Mouse (Mus musculus): ENCODE results near the gene Ltb. TPM values are rescaled to one million over a fixed set of nuclear protein-coding genes. Genes with fewer than 3 reads are reported as not detected.
A peak's percentile ranks its signal among the peaks of the same experiment; 100 is the strongest.
"Not testable (repeated sequence)": the region's sequence is repeated elsewhere in the genome, so short reads cannot be mapped to it uniquely, and the experiment has no call there.

Gene Ltb
- total and polyA plus RNA-seq, 3 experiments: 1.3 to 5.2 (median 1.3) TPM

- H3K27me3 ChIP-seq (ENCODE audit: control insufficient read depth, insufficient read depth, low read length): no peaks in the 10 kb centered on the region
- peak overlapping the region; percentile 55 for H3K27ac ChIP-seq
- peak in 1 of 2 experiments; percentile 16 for DNase-seq
- peaks cover 3% of the 10 kb centered on the region for H3K79me2 ChIP-seq (replicated peaks; ENCODE audit: control insufficient read depth, insufficient read depth, low read length)
- H3K36me3 ChIP-seq (ENCODE audit: control insufficient read depth, insufficient read depth, low read length): no peaks in the 10 kb centered on the region
- no peak overlapping the region for H3K9ac ChIP-seq (ENCODE audit: low read depth, low read length)
- peaks cover 5% of the 10 kb centered on the region; the same call in 1 of the 2 replicates for H3K4me1 ChIP-seq (ENCODE audit: control insufficient read depth, insufficient read depth, low read length)
- 75% methylated on average over 5 of the region's 5 CpGs for WGBS
- intact Hi-C loops (cut with DNase I): loop anchor here (1.0 to 10.0 kb wide), 3 partner anchors 37 to 378 kb away; partner anchors contain the start of genes Nelfe and Skiv2l
- no peak for TF ChIP-seq POLR2A (IDR thresholded peaks at IDR 0.05; ENCODE audit: insufficient read depth, low read depth, low read length)
- no peak for TF ChIP-seq CTCF (IDR thresholded peaks at IDR 0.05)
- no peak for TF ChIP-seq EP300 (IDR thresholded peaks at IDR 0.05; ENCODE audit: insufficient read depth, low read depth, low read length)
- no peak overlapping the region for H3K4me3 ChIP-seq
Observed at GRCm38 (mm10) chr17:35232659-35233058, 38.4 kb downstream of the Ltb start.

DNA sequence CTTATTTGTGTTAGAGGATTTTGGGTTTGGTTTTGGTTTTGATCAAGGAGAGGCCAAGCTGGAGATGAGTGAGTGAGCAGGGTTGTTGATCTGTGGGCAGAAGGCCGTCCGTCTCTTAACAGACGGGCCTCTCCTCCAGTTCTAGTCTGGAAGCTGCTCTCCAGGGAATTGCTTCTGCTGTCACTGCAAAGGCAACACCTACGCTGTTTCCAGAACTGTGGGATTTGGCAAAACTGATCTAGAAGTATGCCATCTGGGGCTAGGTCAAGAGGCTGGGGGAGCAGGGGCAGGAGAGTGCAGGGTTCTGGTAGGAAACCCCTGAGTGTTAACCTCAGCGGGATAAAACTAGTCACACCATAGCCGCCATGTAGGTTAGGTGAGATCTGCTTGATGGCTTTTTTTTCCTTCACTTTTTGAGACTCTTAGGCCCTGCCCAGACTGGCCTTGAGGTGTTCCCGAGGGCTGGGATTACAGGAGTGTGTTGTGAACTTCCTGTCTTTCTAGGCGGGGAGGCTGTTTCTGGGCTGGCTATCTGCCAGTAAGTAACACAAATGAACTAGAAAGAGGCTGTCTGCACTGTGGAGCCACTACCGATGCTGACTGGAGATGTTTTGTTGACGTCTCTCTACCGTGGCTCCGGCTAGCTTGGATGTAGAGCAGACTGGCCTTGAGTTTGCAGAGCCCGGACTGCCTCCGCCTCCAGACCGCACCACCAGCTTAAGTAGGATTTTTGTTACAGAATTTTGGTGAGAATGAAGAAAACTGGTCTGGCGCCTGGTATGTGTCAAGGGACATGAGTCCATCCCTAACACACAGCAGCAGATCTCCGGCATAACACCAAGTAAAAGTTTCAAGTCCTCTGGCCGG is 39.1 kb downstream of the Ltb start, which contains the start of gene Atp6v1g2:
Gene Atp6v1g2 (plus strand): TSS at position 547 of the 867 bp plus-strand sequence.
- TF ChIP-seq CTCF (IDR thresholded peaks at IDR 0.05): no peak
- TF ChIP-seq POLR2A (IDR thresholded peaks at IDR 0.05; ENCODE audit: insufficient read depth, low read depth, low read length): no peak
- TF ChIP-seq EP300 (IDR thresholded peaks at IDR 0.05; ENCODE audit: insufficient read depth, low read depth, low read length): no peak
- 28% methylated on average over 18 of the region's 18 CpGs for whole genome bisulfite sequencing
- Histone ChIP-seq H3K9ac (ENCODE audit: low read depth, low read length) (peak within 1 kb of the TSS; percentile 37), H3K36me3 (ENCODE audit: control insufficient read depth, insufficient read depth, low read length) (no peaks in the 10 kb centered on the region), H3K79me2 (replicated peaks; ENCODE audit: control insufficient read depth, insufficient read depth, low read length) (peaks cover 3% of the 10 kb centered on the region), H3K4me1 (ENCODE audit: control insufficient read depth, insufficient read depth, low read length) (peaks cover 5% of the 10 kb centered on the region; the same call in 1 of the 2 replicates), H3K4me3 (peak within 1 kb of the TSS; percentile 67; the same call in 1 of the 2 replicates), H3K27ac (peak within 1 kb of the TSS; percentile 94), H3K27me3 (ENCODE audit: control insufficient read depth, insufficient read depth, low read length) (no peaks in the 10 kb centered on the region)
- DNase-seq: peak; percentile 31 to 40
- intact Hi-C loops (cut with DNase I): loop anchor here (10.0 kb wide), 1 partner anchor 379 kb away; the partner anchor contains the start of genes Nelfe and Skiv2l

DNA sequence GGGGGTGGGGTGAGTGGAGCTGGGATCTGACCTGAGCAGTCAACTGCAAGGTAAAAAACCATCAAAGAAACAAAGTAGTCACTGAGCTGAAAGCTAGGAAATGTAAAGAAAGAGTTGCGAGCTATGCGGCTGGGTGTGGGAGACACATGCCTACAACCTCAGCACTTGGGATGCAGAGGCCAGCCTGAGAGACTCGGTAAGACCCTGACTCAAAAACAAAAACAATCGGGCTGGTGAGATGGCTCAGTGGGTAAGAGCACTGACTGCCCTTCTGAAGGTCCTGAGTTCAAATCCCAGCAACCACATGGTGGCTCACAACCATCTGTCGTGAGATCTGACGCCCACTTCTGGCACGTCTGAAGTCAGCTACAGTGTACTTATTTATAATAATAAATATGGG is 39.9 kb downstream of the Ltb start:
- not testable (repeated sequence) for H3K4me1 ChIP-seq (ENCODE audit: control insufficient read depth, insufficient read depth, low read length); DNase-seq; H3K36me3 ChIP-seq (ENCODE audit: control insufficient read depth, insufficient read depth, low read length); H3K4me3 ChIP-seq; H3K79me2 ChIP-seq (replicated peaks; ENCODE audit: control insufficient read depth, insufficient read depth, low read length); H3K9ac ChIP-seq (ENCODE audit: low read depth, low read length); H3K27me3 ChIP-seq (ENCODE audit: control insufficient read depth, insufficient read depth, low read length)
- H3K27ac ChIP-seq: peak overlapping the region; percentile 94; the same call in 1 of the 2 replicates
- 60% methylated on average over 7 of the region's 7 CpGs for WGBS
- intact Hi-C loops (cut with DNase I): loop anchor here (10.0 kb wide), 1 partner anchor 379 kb away; the partner anchor contains the start of genes Nelfe and Skiv2l

GRCm38 (mm10) chr17:35234903-35235302 is 40.7 kb downstream of the Ltb start:
- DNase-seq: peak; percentile 65 to 73
- intact Hi-C loops (cut with DNase I): loop anchor here (5.0 to 10.0 kb wide), 3 partner anchors 113 to 380 kb away; partner anchors contain the start of genes Csnk2b, Gpank1, Nelfe and Skiv2l
- peak overlapping the region; percentile 94 for H3K27ac ChIP-seq
- under 1% methylated on average over 31 of the region's 31 CpGs for WGBS
- no peaks in the 10 kb centered on the region for H3K27me3 ChIP-seq (ENCODE audit: control insufficient read depth, insufficient read depth, low read length)
- peaks cover 5% of the 10 kb centered on the region; the same call in 1 of the 2 replicates for H3K4me1 ChIP-seq (ENCODE audit: control insufficient read depth, insufficient read depth, low read length)
- TF ChIP-seq EP300 (IDR thresholded peaks at IDR 0.05; ENCODE audit: insufficient read depth, low read depth, low read length) (no peak), CTCF (IDR thresholded peaks at IDR 0.05) (no peak), POLR2A (IDR thresholded peaks at IDR 0.05; ENCODE audit: insufficient read depth, low read depth, low read length) (no peak)
- H3K9ac ChIP-seq (ENCODE audit: low read depth, low read length): peak overlapping the region; percentile 92
- H3K79me2 ChIP-seq (replicated peaks; ENCODE audit: control insufficient read depth, insufficient read depth, low read length): peaks cover 2% of the 10 kb centered on the region
- no peaks in the 10 kb centered on the region for H3K36me3 ChIP-seq (ENCODE audit: control insufficient read depth, insufficient read depth, low read length)
- H3K4me3 ChIP-seq: peak overlapping the region; percentile 67

GRCm38 (mm10) chr17:35235614-35236389 is 41.6 kb downstream of the Ltb start, which contains the start of gene Nfkbil1:
Gene Nfkbil1, minus strand, starts transcription at chr17:35235792.
- intact Hi-C loops (cut with DNase I): loop anchor here (2.0 to 10.0 kb wide), 4 partner anchors 69 to 381 kb away; partner anchors contain the start of genes Csnk2b, Gpank1, Nelfe and Skiv2l
- under 1% methylated on average over 35 of the region's 35 CpGs for WGBS

More at GRCm38 (mm10) chr17:35235614-35236389, 41.6 kb downstream of the Ltb start, which contains the start of gene Nfkbil1:
- Histone ChIP-seq H3K4me1 (ENCODE audit: control insufficient read depth, insufficient read depth, low read length) (peaks cover 8% of the 10 kb centered on the region), H3K36me3 (ENCODE audit: control insufficient read depth, insufficient read depth, low read length) (no peaks in the 10 kb centered on the region), H3K27ac (peak within 1 kb of the TSS; percentile 94), H3K9ac (ENCODE audit: low read depth, low read length) (peak within 1 kb of the TSS; percentile 92), H3K79me2 (replicated peaks; ENCODE audit: control insufficient read depth, insufficient read depth, low read length) (peaks cover 2% of the 10 kb centered on the region), H3K4me3 (peak within 1 kb of the TSS; percentile 67), H3K27me3 (ENCODE audit: control insufficient read depth, insufficient read depth, low read length) (no peaks in the 10 kb centered on the region)
- TF ChIP-seq POLR2A (IDR thresholded peaks at IDR 0.05; ENCODE audit: insufficient read depth, low read depth, low read length) (peak; percentile 91), EP300 (IDR thresholded peaks at IDR 0.05; ENCODE audit: insufficient read depth, low read depth, low read length) (peak; percentile 98), CTCF (IDR thresholded peaks at IDR 0.05) (no peak)
- DNase-seq: peak; percentile 87 to 93

All from heart, adult 2 months (tissue).